Mouse (Mus musculus): Measurements from ENCODE around the gene Galt. TPM values are rescaled to one million over a fixed set of nuclear protein-coding genes. Genes with fewer than 3 reads are reported as not detected.

The Galt gene
- 18.9 TPM in 1 of 2 replicates, not detected in the other for total RNA-seq (2015; ENCODE audit: low replicate concordance)
- total RNA-seq (2017; ENCODE audit: low replicate concordance), result 1.3 and 3.9 TPM in 2 replicates

DNA sequence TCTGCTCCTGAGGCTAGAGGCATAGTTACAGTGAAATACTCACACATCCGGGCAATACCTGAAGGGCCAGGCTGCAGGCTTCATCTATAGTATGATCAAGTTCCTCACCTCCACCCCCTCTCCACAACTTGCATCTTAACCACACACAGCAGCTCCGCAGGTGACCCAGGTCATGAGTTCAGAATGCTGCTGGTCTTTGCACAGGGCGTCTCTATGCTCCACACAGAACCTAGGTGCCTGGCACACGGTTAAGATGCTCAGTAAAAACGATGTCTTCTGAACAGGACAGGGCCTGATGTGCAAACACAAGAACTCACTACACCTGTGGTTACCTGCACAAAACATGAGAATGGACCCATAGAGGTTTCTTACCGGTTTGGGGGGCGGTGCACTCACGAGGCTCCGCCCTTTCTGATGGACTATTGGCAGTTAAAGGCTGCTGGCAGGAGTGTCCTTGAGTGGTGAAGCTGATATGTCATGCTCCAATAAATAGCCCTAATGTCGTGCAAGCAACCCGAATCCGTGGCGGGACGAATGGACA lies at the start of gene Galt:
Galt (plus strand) TSS at position 432 of the 541 bp plus-strand sequence.
- ATAC-seq (replicated peaks; ENCODE audit: low FRiP score, poor library complexity, severe bottlenecking), result peak; percentile 74

DNA sequence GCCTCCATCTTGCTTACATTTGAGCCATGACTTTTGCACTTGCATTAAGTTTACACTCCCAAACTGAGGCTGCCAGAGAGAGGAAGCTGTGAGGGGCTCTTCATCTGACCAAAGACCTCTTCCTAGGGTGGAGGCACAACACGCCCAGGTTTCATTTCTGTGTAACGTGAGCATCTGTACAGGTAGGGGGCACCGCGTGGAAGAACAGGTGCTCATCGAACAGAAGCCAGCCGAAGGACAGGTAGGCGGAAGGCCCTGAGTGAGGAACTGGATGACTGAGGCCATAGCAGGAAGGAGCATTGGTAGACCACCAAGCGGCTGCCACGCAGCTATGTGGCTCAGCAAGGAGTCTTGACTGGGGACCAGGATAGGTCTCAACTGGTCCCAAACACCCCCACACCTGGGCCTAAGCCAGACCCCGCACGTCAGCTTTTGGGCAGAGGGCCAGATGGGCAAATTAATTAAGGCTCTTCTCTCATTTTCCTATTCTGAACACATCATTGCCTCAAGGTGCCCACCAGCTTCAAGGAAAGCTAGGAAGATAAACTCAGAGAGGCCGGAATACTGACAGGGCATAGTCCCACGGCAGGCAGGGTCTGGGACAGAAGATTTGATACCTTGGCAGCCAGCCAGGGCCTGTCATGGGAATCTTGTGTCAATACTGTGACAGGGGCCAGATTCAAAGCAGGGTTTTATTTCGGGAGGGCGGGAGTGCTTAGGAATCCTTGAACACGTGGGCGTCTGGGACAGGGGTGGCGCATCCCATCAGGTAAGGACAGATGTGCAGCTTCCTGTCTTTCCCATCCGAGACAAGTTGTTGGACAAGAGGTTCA lies 48.9 kb upstream of the Galt start:
- no peak for ATAC-seq (replicated peaks; ENCODE audit: low FRiP score, poor library complexity, severe bottlenecking)

DNA sequence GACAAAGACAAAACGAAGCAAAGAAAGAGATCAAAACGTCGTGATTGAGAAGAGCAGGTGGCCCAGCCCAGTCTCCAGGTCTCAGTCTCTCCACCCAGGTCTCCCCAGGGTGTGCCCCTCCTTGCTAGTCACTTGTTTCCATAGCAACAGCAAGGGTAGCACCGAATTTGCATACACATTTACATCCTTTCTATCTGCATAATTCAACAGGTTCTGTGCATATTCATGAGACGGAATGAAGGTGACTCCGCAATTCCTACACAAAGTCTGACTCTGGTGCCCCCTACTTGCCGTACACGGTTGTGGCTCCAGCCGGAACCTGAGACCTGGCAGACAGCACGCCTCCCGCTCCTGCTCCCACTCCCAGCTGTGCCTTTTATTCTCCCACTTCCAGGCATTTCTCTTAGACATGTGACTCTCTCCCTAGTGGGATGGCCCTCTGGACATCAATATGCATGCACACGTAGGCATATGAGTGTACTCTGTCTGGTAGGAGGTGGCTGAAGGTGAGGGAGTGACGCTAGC lies 48.0 kb upstream of the Galt start:
- ATAC-seq (replicated peaks; ENCODE audit: low FRiP score, poor library complexity, severe bottlenecking), result peak; percentile 76; the same call in 1 of the 2 replicates

DNA sequence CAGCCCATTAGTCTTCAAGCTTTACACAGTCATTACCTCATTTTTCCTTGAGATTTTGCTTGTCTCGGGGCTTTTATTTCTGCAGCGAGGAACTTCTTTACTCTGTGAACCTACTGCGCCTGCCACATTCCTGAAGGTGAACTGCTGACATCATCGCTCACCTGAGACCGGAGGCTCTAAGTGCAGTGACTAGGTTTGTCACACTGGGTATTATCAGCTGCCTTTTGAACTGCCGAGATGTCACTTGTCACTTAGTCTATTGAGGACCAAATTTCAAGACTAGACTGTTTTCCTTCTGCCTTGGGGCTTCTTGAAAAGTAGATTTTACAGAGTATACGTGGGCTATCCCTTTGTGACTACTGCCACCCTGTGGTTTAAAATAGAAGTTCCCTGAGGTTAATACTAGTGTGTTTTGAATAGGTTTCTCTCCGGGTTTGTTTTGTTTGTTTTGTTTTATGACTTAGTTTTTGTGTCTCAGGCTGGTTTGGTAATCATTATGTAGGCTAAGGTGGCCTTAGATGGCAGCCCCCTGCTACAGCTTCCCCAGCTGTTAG lies 46.8 kb upstream of the Galt start:
- no peak for ATAC-seq (replicated peaks; ENCODE audit: low FRiP score, poor library complexity, severe bottlenecking)

DNA sequence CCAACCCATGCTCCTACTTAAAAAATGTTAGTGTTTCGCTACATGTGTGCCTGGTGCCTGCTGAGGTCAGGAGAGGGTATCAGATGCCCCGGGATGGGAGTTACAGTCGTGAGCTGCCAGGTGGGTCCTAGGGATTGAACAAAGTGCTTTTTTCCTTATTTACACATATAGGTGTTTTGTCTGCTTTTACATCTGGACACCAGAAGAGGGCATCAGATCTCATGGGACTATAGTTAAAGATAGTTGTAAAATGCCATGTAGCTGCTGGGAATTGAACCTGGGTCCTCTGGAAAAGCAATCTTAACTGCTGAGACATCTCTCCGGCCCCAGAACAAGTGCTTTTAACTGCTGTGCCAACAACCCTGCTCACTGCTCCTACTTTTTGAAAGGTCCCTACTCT lies 44.8 kb upstream of the Galt start:
- ATAC-seq (replicated peaks; ENCODE audit: low FRiP score, poor library complexity, severe bottlenecking), result no peak

DNA sequence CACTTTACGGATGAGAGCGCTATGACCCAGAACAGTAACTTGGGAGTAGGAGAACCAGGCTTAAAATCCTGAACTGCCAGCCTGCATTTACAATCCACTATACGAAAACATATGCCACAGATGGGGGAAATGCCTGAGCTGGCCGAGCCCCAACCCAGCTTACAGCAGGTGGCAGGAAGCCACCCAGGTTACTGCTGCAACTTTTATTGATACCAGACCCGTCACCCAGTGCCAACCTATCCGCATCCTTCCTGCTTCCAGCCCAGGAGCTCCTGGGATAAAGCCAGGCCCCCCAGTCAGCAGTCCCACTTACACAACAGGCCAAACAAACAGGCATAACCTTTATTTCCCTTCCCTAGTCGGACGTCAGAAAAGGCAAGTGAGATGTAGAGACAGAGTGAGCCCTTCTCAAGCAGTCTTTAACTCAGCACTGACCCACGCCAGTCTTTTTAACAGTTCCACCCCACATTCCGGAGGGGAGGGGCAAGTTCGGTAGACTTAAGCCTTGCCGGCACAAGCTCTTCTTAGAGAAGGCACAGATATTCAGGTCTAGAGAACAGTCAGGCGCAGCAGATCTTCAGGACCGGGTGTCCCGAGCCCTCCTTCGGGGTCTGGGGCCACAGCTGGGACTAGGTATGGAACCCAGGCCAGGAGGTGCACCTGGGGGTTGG lies 43.2 kb upstream of the Galt start:
- no peak for ATAC-seq (replicated peaks; ENCODE audit: low FRiP score, poor library complexity, severe bottlenecking)

DNA sequence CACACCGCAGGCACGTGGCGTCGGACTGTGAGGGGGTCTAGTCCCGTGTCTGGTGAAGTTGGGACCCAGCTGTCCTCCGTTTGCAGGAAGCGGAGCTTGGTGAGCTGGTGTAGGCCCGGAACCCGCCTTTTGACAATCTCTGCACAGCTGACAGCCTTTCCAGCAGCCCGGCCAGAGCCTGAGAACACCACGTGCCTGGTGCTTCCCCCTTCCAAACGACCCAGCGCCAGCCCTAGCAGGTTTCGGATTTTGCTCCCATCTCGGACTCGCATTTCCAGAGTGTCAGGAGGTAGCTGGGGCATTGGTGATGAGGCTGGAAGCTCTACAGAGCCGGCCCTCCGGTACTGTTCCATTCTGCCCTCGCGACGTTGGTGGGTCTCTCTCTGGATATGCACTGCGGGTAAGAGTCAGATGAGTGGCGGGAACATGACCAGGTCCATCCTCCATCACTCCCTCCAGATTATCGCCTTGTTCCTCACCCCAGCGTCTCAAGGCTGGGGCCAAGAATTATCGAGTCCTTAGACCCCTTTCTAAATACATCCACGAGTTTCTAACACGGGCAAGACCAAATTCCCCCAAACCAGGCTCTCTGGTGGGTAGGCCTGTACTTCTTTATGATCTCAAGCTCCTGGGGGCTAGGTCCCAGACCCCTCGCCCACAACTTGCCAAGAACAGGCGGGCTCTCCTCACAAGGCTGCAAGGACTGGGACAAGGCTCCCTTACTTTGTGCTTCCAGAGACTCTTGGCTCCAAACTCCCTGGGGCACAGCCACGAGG lies 42.4 kb upstream of the Galt start:
- ATAC-seq (replicated peaks; ENCODE audit: low FRiP score, poor library complexity, severe bottlenecking), result peak; percentile 56

DNA sequence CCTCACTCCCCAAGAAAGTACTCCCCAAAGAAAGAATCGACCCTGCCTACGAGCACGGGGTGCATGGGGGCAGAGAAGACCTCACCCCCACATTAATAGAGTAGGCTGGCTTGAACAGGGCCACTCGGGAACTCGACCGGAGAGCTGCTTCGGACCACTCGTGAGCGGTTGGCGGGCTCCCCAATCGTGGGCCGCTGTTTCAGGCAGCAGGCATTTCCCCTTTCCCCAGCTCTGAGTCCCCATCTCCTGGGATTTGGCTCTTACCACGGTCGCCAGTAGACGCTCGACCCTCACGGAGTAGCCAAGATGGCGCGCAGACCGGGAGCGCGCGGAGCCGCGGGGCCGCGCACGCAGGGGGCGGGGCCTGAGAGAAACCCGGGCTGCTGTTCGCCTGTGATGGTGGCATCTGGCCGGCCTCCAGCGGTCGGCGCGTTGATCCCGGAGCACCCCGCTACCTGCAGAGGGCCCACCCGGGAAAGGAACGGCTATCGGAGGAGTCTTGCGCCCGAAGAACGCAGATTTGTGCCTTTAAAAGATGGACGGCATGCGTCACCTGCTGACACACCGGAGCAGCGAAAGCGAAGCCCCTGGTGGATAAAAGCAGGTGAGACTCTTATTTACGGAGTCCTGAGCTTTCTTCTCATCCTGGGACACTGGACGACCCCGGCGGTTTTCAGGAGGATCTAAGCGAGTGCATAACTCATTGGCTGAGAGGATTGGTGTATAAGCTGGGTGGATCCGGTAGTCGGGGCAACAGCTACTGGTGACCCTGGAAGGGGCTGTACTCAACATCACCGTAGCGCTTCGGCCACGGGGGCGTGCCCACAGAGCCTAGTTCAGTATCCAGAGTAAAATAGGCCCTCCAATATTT lies 41.6 kb upstream of the Galt start, which contains the start of gene Rpp25l:
Rpp25l (minus strand) TSS at position 338 of the 871 bp plus-strand sequence.
- ATAC-seq (replicated peaks; ENCODE audit: low FRiP score, poor library complexity, severe bottlenecking), result peak; percentile 82

DNA sequence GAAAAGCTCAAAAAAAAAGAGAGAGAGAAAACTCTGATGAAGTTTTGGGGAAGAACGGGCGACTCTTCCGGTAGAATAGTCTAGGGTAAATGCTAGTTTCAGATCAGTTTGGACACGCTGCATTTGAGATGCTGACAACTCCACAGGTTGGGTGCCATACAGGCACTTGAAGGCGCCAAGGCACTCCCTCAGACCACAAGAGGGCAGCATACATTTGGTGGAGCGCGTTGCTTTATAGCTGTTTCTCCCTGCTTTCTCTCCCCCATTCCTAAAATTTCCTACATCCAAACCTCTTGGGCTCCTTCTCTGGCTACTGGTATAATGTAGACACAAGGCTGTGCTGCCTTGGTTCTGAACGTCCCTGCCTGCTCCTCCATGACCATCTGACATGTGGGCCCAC lies 40.8 kb upstream of the Galt start:
- peak; percentile 55 for ATAC-seq (replicated peaks; ENCODE audit: low FRiP score, poor library complexity, severe bottlenecking)

DNA sequence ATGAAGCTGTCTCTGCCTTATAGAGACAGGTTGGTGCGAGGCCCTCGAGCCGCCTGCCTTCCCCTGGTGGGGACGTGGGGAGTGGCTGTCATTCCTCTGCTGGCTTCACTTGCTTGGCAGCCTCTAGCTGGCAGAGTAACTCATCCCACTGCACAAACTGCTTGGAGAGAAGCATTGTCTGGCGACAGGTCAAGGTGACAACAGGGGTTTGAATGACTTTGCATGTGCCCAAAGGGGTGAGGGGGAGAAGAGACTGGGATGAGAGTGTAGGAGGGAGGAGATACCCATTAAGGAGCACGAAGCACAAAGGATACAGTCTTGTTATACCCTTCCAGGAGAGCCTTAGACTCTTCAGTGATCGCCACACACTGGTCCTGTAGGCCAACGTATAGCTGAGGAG lies 39.9 kb upstream of the Galt start:
- ATAC-seq (replicated peaks; ENCODE audit: low FRiP score, poor library complexity, severe bottlenecking), result no peak

DNA sequence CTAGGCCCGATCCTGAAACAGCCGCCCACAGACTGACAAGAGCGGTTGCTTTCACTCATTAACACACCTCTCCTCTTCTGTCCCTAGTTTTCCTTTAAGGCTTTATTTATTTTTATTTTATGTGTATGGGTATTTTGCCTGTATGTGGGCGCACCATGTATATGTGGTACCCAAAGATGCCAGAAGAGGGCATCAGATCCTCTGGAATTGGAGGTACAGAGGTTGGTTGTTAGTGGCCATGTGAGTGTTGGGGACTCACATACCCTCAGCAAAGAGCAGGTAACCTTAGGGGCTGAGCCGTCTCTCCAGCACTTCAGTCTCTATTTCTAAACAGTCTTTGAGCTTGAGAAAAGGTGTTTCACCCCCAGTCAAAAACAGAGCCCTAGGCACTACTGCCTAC lies 39.4 kb upstream of the Galt start:
- ATAC-seq (replicated peaks; ENCODE audit: low FRiP score, poor library complexity, severe bottlenecking), result no peak

DNA sequence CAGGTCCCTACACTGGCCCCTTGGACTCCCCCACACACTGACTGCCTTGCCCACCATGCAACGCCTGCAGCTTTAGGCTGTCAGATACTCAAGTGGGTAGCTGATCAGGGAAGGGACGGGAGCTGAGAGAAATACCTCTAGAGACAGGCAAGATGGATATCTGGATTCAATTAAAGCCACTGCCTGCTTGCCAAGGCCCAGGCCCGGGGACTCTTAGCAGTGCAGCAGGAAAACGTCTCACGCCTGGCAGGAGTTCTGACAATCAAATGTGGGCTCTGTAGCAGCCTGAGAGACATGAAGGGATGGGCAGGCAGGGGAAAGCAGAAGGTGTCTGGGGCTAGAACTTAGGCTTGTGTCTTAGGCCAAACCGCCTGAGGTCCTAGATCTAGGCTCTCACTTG lies 38.2 kb upstream of the Galt start:
- no peak for ATAC-seq (replicated peaks; ENCODE audit: low FRiP score, poor library complexity, severe bottlenecking)

DNA sequence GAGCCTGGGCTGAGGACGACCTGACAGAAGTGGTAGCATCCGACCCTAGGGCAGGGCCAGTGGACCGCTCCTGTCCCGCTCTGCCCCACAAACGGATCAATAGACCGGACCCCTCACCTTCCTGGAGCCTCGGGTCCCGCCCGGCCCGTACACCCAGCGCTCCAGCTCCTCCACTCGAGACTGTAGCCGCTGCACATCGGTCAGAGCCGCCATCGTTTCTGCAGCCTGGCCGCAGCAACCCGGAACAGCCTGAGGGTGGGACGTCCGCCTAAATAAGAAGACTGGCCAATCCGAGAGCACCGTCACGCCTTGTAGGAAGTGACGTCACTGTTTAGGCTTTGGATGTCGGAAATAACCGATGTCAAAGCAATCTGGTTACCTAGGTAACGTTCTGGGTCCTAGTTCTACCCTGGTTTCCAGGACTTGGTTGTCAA lies 32.1 kb upstream of the Galt start, which contains the start of gene Dctn3:
Dctn3 (minus strand) TSS at position 253 of the 434 bp plus-strand sequence.
- ATAC-seq (replicated peaks; ENCODE audit: low FRiP score, poor library complexity, severe bottlenecking), result peak; percentile 99

DNA sequence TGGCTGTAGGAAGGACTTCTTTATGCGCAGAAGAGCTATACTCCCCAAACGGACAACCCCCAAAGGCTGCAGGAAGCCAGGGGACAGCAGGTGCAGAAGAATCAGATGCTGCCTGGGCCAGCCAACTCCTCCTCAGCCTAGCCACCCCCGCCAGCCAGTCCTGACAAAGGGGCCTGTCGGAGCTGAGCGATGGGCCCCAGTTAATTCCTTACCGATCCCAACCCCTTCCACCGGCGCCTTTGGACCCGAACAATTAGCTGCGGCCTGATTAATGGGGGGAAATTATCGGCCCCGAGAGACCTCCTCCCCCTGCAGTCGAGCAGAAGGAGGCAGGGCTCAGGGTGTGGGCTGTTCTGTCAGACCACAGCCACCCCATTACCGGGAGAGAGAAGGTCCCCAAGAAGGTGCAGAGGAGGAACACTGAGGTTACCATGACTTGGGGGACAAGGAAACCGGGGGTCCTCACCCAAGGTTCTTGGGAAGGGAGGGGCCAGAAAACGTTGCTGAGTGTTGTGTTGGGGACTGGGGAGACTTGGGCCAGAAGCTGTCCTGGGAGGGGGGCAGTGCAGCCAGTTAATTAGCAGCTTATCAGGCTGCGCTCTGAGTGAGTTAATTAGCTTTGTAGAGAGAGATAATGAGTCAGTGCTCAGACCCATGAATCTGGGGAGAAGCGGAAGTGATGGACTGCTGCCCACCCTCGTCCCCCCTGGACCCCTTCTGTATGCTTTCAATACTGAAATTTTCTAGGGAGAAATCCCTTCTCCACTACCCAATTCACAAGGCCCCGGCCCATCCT lies 28.0 kb upstream of the Galt start:
- ATAC-seq (replicated peaks; ENCODE audit: low FRiP score, poor library complexity, severe bottlenecking), result no peak

DNA sequence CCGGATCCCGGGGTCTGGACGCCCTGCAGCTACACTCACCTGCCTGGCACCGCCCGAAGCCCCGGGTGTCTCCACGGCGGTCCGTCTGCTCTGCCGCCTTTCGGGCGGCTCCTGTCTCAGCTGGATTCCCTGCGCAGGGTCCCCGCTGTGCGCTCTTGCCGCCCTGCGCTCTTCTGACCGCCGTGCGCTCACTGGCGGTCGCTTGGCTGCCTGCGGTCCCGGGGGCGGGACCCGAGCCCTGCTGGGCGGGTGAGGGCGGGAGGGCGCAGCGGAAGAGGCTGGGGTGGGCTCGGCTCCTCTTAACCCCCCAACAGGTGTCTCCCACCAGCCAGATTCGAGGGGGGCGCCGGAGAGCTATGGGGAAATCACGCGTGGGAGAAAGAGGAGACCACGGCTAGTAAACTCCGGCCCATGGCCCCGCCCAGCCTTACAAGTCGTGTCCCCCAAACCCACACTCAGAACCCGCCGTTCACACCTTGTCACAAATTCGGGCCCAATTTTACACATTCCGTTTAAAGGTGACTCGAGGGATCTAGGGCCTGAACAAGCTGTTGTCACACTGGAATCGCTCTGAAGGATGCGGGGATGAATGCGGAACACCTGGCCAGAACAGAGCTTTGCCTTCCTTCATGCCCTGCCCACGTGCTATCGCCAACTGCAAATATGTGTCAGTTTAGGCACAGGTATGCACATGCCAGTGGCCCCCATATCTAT lies 23.8 kb upstream of the Galt start, which contains the start of gene Arid3c:
Arid3c (minus strand) TSS at position 91 of the 714 bp plus-strand sequence.
- ATAC-seq (replicated peaks; ENCODE audit: low FRiP score, poor library complexity, severe bottlenecking), result no peak

DNA sequence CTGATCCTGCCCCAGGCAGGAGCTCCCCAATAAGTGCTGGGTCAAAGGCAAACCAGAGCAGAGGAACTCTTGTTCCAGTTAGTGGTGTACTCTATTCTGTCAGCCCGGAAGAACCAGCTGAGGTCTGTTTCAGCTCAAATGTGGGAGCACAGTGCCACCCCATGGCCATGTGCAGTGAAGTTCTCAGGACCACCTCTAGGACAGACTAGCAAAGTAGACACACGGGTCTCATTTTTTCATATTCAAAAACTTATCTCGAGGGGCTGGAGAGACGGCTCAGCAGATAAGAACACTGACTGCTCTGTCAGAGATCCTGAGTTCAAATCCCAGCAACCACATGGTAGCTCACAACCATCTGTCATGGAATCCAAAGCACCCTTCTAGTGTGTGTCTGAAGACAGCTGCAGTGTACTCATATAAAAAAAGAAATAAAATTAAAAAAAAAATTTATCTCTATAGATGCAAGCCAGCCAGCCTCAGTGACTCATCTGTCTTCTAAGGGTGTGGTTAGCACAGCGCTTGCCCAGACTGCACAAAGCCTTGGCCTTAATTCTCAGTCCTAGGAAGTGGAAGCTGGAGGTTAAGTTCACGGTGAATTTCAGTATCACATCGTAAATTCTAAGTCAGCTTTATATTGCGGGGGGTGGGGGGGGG lies 17.3 kb upstream of the Galt start:
- ATAC-seq (replicated peaks; ENCODE audit: low FRiP score, poor library complexity, severe bottlenecking), result no peak

DNA sequence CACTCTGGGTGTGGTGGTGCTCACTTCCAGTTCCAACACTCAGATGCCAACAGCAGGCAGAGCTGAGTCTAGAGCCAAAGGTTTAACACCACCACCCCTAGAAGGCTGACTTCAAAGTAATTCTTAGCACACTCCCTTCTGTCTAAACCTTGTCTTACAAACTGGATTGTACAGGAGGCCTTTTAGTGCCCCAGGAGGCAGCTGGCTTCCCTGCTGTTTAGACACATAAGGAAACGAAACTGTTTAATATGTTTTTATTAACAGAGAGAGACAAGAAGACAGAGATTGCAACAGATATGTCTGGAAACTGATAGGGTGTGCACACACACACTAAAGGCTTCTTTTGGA lies 16.8 kb upstream of the Galt start:
- no peak for ATAC-seq (replicated peaks; ENCODE audit: low FRiP score, poor library complexity, severe bottlenecking)

All from erythroid progenitor cell, adult 5-6 weeks (primary cell).